In genomic region chr11:78271986-78272385, GRCm38 (mm10) we compare ENCODE assay signal across 17 mouse cellular contexts. TPM values are rescaled to one million over a fixed set of nuclear protein-coding genes. Genes with fewer than 3 reads are reported as not detected.
A peak's percentile ranks its signal among the peaks of the same experiment; 100 is the strongest.
DNase-seq lines count a peak whose midpoint lies in the region; ATAC-seq lines count a peak whose summit lies in the region.
"Had no signal": no experiment of that assay in that cellular context is flagged by ENCODE, and none has a peak within 500 bp of the region (broad histone marks: within the 10 kb centered on the region; RNA-seq: fewer than 3 reads in every experiment).

No protein-coding gene starts in this region.

- intact Hi-C loops in left cerebral cortex, postnatal 25 days (cut with DNase I), result no loop called here

- peak; percentile 80 for DNase-seq in right cerebral cortex, adult 18-20 months
- DNase-seq in right cerebral cortex, postnatal 4 days, result no peak
- DNase-seq in layer of hippocampus, postnatal 10 days (ENCODE audit: low spot score in 2 of 2), result peak; percentile 31 to 46
- DNase-seq in left cerebral cortex, postnatal 25 days (ENCODE audit: low spot score in 2 of 2), result peak; percentile 73 to 87
- no peak for DNase-seq in adrenal gland, postnatal 25 days
- no peak for DNase-seq in retina, embryonic 14.5 days (ENCODE audit: low spot score)
- DNase-seq in ovary, postnatal 14 days (ENCODE audit: low spot score), result no peak
- DNase-seq: B cell, adult 2 months; cerebellum, adult 9-11 months; kidney, adult 18-20 months; kidney, postnatal 25 days; lung, adult 2 months; lung, postnatal 4 days; thymus, postnatal 14 days had no signal

- ATAC-seq in erythroblast, adult 5-6 weeks (replicated peaks; ENCODE audit: low FRiP score, poor library complexity, severe bottlenecking), result no peak
- ATAC-seq: forebrain, embryonic 15.5 days; hindbrain, embryonic 16.5 days had no signal

RNA-seq across cellular contexts. Expression of gene 2610507B11Rik, which starts 10.4 kb away (rescaled TPM):
- 100 to 1,000 TPM; 174 to 188 TPM for total RNA-seq in layer of hippocampus, postnatal 10 days (2021)
- 100 to 1,000 TPM; 179 to 197 TPM for total RNA-seq in left cerebral cortex, postnatal 25 days (2021)
- total RNA-seq in adrenal gland, postnatal 25 days (2021), result 163 and 168 TPM in 2 replicates
- total RNA-seq in erythroblast, adult 5-6 weeks (2015; ENCODE audit: low replicate concordance), result 17.3 and 36.3 TPM in 2 replicates
- 23.6 and 33.3 TPM in 2 replicates for total RNA-seq in erythroblast, adult 5-6 weeks (2017; ENCODE audit: low replicate concordance)

RNA-seq across cellular contexts. Expression of gene BC030499, which starts 18.7 kb away (rescaled TPM):
- total RNA-seq in layer of hippocampus, postnatal 10 days (2021), result 1 to 10 TPM in 1 of 2 experiments, under 1 TPM in 1; 0.47 to 1.8 TPM
- 10 to 100 TPM; 15.3 to 19.1 TPM for total RNA-seq in left cerebral cortex, postnatal 25 days (2021)
- total RNA-seq in adrenal gland, postnatal 25 days (2021), result 1.3 and 1.7 TPM in 2 replicates
- not detected in 2 replicates for total RNA-seq in erythroblast, adult 5-6 weeks (2015; ENCODE audit: low replicate concordance)
- total RNA-seq in erythroblast, adult 5-6 weeks (2017; ENCODE audit: low replicate concordance), result 0.43 TPM in 1 of 2 replicates, not detected in the other

RNA-seq across cellular contexts. Expression of gene Supt6, which starts 26.2 kb away (rescaled TPM):
- 10 to 100 TPM; 91.6 to 94.6 TPM for total RNA-seq in layer of hippocampus, postnatal 10 days (2021)
- 10 to 100 TPM; 92.2 to 95.8 TPM for total RNA-seq in left cerebral cortex, postnatal 25 days (2021)
- 65.2 and 74.6 TPM in 2 replicates for total RNA-seq in adrenal gland, postnatal 25 days (2021)
- total RNA-seq in erythroblast, adult 5-6 weeks (2015; ENCODE audit: low replicate concordance), result 9.0 and 14.8 TPM in 2 replicates
- total RNA-seq in erythroblast, adult 5-6 weeks (2017; ENCODE audit: low replicate concordance), result 17.5 and 22.7 TPM in 2 replicates

RNA-seq across cellular contexts. Expression of gene Sdf2, which starts 26.4 kb away (rescaled TPM):
- 10 to 100 TPM; 57.0 to 67.2 TPM for total RNA-seq in layer of hippocampus, postnatal 10 days (2021)
- 10 to 100 TPM; 67.8 to 68.8 TPM for total RNA-seq in left cerebral cortex, postnatal 25 days (2021)
- total RNA-seq in adrenal gland, postnatal 25 days (2021), result 96.9 and 111 TPM in 2 replicates
- 18.8 and 19.4 TPM in 2 replicates for total RNA-seq in erythroblast, adult 5-6 weeks (2015; ENCODE audit: low replicate concordance)
- 16.7 and 25.2 TPM in 2 replicates for total RNA-seq in erythroblast, adult 5-6 weeks (2017; ENCODE audit: low replicate concordance)

RNA-seq across cellular contexts. Expression of gene Spag5, which starts 29.3 kb away (rescaled TPM):
- 1 to 10 TPM; 6.5 to 7.1 TPM for total RNA-seq in layer of hippocampus, postnatal 10 days (2021)
- 1 to 10 TPM; 8.0 to 8.9 TPM for total RNA-seq in left cerebral cortex, postnatal 25 days (2021)
- 9.5 and 10.7 TPM in 2 replicates for total RNA-seq in adrenal gland, postnatal 25 days (2021)
- total RNA-seq in erythroblast, adult 5-6 weeks (2015; ENCODE audit: low replicate concordance), result 12.3 and 20.3 TPM in 2 replicates
- total RNA-seq in erythroblast, adult 5-6 weeks (2017; ENCODE audit: low replicate concordance), result 40.4 and 60.1 TPM in 2 replicates

Comparison
In these comparisons a context has a peak if more than half of its experiments do, and no peak if none do; other contexts are left out.
1. DNase-seq: peak in right cerebral cortex, adult 18-20 months (single experiment), layer of hippocampus, postnatal 10 days (2 of 2) and left cerebral cortex, postnatal 25 days (2 of 2); none in right cerebral cortex, postnatal 4 days (single experiment), adrenal gland, postnatal 25 days (single experiment), retina, embryonic 14.5 days (single experiment) and ovary, postnatal 14 days (single experiment).